Mouse (Mus musculus): ENCODE measurements around the gene Rnf181. TPM values are rescaled to one million over a fixed set of nuclear protein-coding genes. Genes with fewer than 3 reads are reported as not detected.

Rnf181 gene
- 42.4 and 42.6 TPM in 2 replicates for polyA plus RNA-seq (2012; rRNA removed)

GRCm38 (mm10) chr6:72366844-72367443 is at the start of gene Rnf181:
Gene Rnf181, minus strand, starts transcription at chr6:72366956.

GRCm38 (mm10) chr6:72414076-72414756 is 47.5 kb upstream of the Rnf181 start, which contains the start of gene Ggcx:
Gene Ggcx, plus strand, starts transcription at chr6:72414308.

GRCm38 (mm10) chr6:72389941-72390771 is 23.4 kb upstream of the Rnf181 start, which contains the start of gene Vamp8:
Gene Vamp8, minus strand, starts transcription at chr6:72390703.

GRCm38 (mm10) chr6:72380131-72380770 is 13.5 kb upstream of the Rnf181 start, which contains the start of gene Vamp5:
Gene Vamp5, minus strand, starts transcription at chr6:72380468.

DNA sequence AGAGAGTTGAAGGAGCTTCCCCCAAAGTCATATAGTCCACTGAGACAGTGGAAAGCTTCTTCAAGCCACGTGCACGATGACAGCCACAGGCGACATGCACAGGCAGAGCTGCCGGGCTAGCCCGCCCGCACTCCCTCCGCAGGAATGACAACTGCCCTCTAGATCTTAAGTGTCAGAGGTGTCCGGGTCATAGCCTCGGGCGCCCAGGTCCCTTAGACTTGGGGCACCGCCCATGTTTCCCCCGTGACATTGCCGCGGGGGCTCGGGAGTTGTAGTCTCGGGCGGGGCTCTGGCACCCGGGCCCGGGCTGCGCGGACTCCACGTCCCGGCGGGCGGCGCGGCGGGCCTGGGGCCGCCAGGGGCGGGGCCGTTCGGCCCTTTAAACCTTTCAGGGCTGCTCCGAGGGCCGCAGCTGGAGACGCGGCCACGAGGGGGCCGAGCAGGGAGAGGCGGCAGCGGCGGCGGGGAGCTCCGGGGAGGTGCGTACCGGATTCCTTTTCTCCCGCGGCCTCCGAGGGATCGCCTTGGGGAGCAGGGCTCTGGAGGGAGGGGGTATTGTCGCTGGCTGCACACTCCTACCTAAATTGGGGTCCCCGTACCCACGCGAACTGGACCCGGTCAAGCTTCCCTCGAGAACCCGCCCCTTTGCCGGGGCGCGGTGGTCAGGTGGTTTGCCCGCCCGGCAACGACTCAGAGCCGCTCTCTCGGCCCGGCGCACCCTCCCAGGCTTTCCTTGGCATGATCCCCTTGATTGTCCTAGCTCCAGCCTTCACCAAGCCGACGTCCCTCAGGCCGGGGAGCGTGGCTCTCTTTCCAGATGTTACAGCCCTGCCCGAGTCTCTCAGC is 11.5 kb downstream of the Rnf181 start, which contains the start of gene Tmem150a:
TSS of gene Tmem150a (plus strand) at position 382 of the 846 bp plus-strand sequence.

GRCm38 (mm10) chr6:72347166-72347941 is 19.4 kb downstream of the Rnf181 start, which contains the start of gene 0610030E20Rik:
Gene 0610030E20Rik, plus strand, starts transcription at chr6:72347317.

DNA sequence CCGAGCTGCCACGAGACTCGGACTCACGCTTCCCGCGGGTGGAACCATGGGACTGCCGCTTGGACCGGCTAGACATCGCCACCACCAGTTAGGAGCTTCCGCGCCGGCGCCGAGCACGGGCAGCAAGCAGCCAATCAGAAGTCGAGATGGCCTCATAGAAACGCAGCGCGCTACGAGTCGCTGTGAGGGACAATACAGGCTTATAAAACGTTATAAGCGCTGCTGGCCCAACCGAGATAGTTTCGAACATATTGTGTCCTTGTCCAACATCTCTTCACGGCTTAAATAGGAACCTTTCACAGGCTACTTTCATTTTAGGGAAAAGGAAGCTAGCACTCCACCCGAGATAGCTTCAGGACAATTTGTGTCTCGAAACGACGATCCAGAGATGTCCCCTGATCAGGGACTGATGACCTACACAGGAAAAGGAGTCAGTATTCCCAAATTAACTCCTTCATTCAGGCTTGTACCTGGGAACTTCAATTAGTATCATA is 21.6 kb downstream of the Rnf181 start, which contains the start of gene Usp39:
TSS of gene Usp39 (minus strand) at position 111 of the 494 bp plus-strand sequence.

Other genes with a start within 250 kb of the Rnf181 start
- 0.82 and 0.95 TPM in 2 replicates for gene Atoh8, start 131.4 kb downstream of the Rnf181 start, polyA plus RNA-seq (2012; rRNA removed)
- gene Sftpb, start 62.3 kb downstream of the Rnf181 start, polyA plus RNA-seq (2012; rRNA removed), result 0.05 and 0.15 TPM in 2 replicates
- gene Usp39, start 21.8 kb downstream of the Rnf181 start, polyA plus RNA-seq (2012; rRNA removed), result 19.8 and 20.1 TPM in 2 replicates
- 10.1 and 12.6 TPM in 2 replicates for gene 0610030E20Rik, start 19.6 kb downstream of the Rnf181 start, polyA plus RNA-seq (2012; rRNA removed)
- 110 and 118 TPM in 2 replicates for gene Tmem150a, start 11.5 kb downstream of the Rnf181 start, polyA plus RNA-seq (2012; rRNA removed)
- gene Vamp5, start 13.5 kb upstream of the Rnf181 start, polyA plus RNA-seq (2012; rRNA removed), result 42.2 and 50.9 TPM in 2 replicates
- gene Vamp8, start 23.7 kb upstream of the Rnf181 start, polyA plus RNA-seq (2012; rRNA removed), result 162 and 166 TPM in 2 replicates
- gene Ggcx, start 47.4 kb upstream of the Rnf181 start, polyA plus RNA-seq (2012; rRNA removed), result 21.8 and 25.1 TPM in 2 replicates
- 70.1 and 74.0 TPM in 2 replicates for gene Mat2a, start 72.6 kb upstream of the Rnf181 start, polyA plus RNA-seq (2012; rRNA removed)
- 0.02 and 0.04 TPM in 2 replicates for gene Sh2d6, start 154.8 kb upstream of the Rnf181 start, polyA plus RNA-seq (2012; rRNA removed)
- gene Capg, start 177.4 kb upstream of the Rnf181 start, polyA plus RNA-seq (2012; rRNA removed), result 15.2 and 16.7 TPM in 2 replicates
- 5.0 TPM in 2 replicates for gene Elmod3, start 231.5 kb upstream of the Rnf181 start, polyA plus RNA-seq (2012; rRNA removed)
- 39.8 and 42.0 TPM in 2 replicates for gene Retsat, start 231.5 kb upstream of the Rnf181 start, polyA plus RNA-seq (2012; rRNA removed)

Data from liver, embryonic 18 days (tissue).